ENCODE assay signal across 15 mouse cellular contexts in the genomic region with DNA sequence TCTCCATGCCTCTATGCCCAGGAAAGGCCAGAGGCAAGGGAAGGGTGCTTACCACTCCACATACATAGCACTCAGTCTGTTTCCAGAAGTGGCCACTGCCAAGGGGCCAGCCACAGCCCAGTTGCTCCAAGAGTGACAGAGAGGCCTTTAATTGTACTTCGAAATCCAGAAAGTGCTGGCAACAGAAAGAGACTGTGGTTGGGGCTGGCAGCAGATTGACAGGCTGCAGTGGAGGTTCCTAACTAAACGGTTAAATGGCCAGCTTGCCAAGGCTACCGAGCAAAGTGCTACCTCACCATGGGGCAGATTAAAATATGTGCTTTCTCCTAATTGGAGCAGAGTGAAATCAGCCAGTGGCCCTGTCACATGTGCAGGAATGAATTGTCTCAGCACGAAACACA.
DNase-seq lines count a peak whose midpoint lies in the region; ATAC-seq lines count a peak whose summit lies in the region.
"Had no signal": no experiment of that assay in that cellular context is flagged by ENCODE, and none has a peak within 500 bp of the region (broad histone marks: within the 10 kb centered on the region; RNA-seq: fewer than 3 reads in every experiment).

No protein-coding gene starts in this region.

- no peak overlapping the region for H3K4me3 ChIP-seq in kidney, embryonic 14.5 days (ENCODE audit: low read length)
- H3K4me3 ChIP-seq: heart, embryonic 10.5 days; limb, embryonic 13.5 days; midbrain, embryonic 15.5 days had no signal

- no peak overlapping the region for H3K9ac ChIP-seq in kidney, embryonic 14.5 days (ENCODE audit: low read depth, low read length)
- H3K9ac ChIP-seq: limb, embryonic 13.5 days; midbrain, embryonic 15.5 days had no signal

- WGBS in kidney, embryonic 14.5 days: 72% methylated on average over 4 of the region's 4 CpGs

- no peaks in the 10 kb centered on the region for H3K36me3 ChIP-seq in kidney, embryonic 14.5 days (ENCODE audit: control insufficient read depth, insufficient read depth, low read length)
- H3K36me3 ChIP-seq: G1E; heart, embryonic 10.5 days; limb, embryonic 13.5 days; midbrain, embryonic 15.5 days had no signal

- no peak overlapping the region for H3K27ac ChIP-seq in kidney, embryonic 14.5 days (ENCODE audit: low read depth, low read length)
- H3K27ac ChIP-seq: heart, embryonic 10.5 days; kidney, postnatal 0 days; limb, embryonic 13.5 days; midbrain, embryonic 15.5 days had no signal

- H3K4me1 ChIP-seq in kidney, embryonic 14.5 days (ENCODE audit: control insufficient read depth, insufficient read depth, low read length): peaks cover 10% of the 10 kb centered on the region; the same call in 1 of the 2 replicates
- H3K4me1 ChIP-seq: heart, embryonic 10.5 days; midbrain, embryonic 15.5 days had no signal

- H3K9me3 ChIP-seq in kidney, embryonic 14.5 days (ENCODE audit: control insufficient read depth, low read length): no peaks in the 10 kb centered on the region
- H3K9me3 ChIP-seq: G1E; heart, embryonic 10.5 days; limb, embryonic 13.5 days; midbrain, embryonic 15.5 days had no signal

- H3K27me3 ChIP-seq in kidney, embryonic 14.5 days (ENCODE audit: control insufficient read depth, insufficient read depth, low read length): 0 out of 2 replicates have a peak, but pooled peaks cover 3% of the 10 kb centered on the region
- H3K27me3 ChIP-seq: limb, embryonic 13.5 days; midbrain, embryonic 15.5 days had no signal

- peak; percentile 52 for DNase-seq in cerebellum, adult 9-10 months
- DNase-seq in cerebellum, adult 8-10 months: no peak
- DNase-seq in kidney, adult 11 months: peak; percentile 64
- peak; percentile 37 for DNase-seq in brain, adult 2 months (ENCODE audit: low read depth, low spot score)
- DNase-seq in kidney, adult 9 months: peak; percentile 67
- DNase-seq in right cerebral cortex, postnatal 25 days: no peak
- no peak for DNase-seq in heart, adult 9 months (ENCODE audit: low spot score in 2 of 2)
- DNase-seq: layer of hippocampus, postnatal 36 days; lung, adult 18-20 months had no signal

- H3K4me2 ChIP-seq in kidney, embryonic 14.5 days (replicated peaks; ENCODE audit: low read depth, low read length): no peak overlapping the region
- H3K4me2 ChIP-seq: limb, embryonic 13.5 days; midbrain, embryonic 15.5 days had no signal

- no peak for ATAC-seq in kidney, embryonic 14.5 days (ENCODE audit: low FRiP score, low TSS enrichment)
- ATAC-seq: midbrain, embryonic 15.5 days had no signal

Comparison
In these comparisons a context has a peak if more than half of its experiments do, and no peak if none do; other contexts are left out.
1. DNase-seq: peak in cerebellum, adult 9-10 months (single experiment), kidney, adult 11 months (single experiment), brain, adult 2 months (single experiment) and kidney, adult 9 months (single experiment); none in cerebellum, adult 8-10 months (single experiment), right cerebral cortex, postnatal 25 days (single experiment) and heart, adult 9 months (0 of 2).